Mouse (Mus musculus) intestine, postnatal 0 days (tissue): Measurements from ENCODE around the gene Prrt1. TPM values are rescaled to one million over a fixed set of nuclear protein-coding genes. Genes with fewer than 3 reads are reported as not detected.

ENCODE experiments used
- ATAC-seq: fragments of 200-750 bp; cut with Nextera tagmentation; 2 replicates; pipeline ENCODE4 v1.8.0; 2017; ENCODE audit warnings: mild to moderate bottlenecking, moderate TSS enrichment, moderate library complexity
- H3K27ac ChIP-seq: fragments of 300-500 bp; sonication (generic); 2 replicates; pipeline ENCODE4 v1.5.1; 2014; ENCODE audit warnings: mild to moderate bottlenecking, low read depth, low read length, moderate library complexity
- H3K27me3 ChIP-seq: fragments of 300-500 bp; sonication (generic); replicated peaks from 2 replicates; pipeline ENCODE4 v1.6.1; 2014; ENCODE audit warnings: low read length, mixed read lengths; ENCODE audit not compliant: control insufficient read depth, insufficient read depth
- H3K36me3 ChIP-seq: fragments of 300-500 bp; sonication (generic); 2 replicates; pipeline ENCODE4 v1.6.1; 2014; ENCODE audit warnings: mild to moderate bottlenecking, moderate library complexity; ENCODE audit not compliant: control insufficient read depth, insufficient read depth
- H3K4me1 ChIP-seq: fragments of 300-500 bp; sonication (generic); replicated peaks from 2 replicates; pipeline ENCODE4 v1.6.1; 2014; ENCODE audit warnings: antibody characterized with exemption, low read length, mixed read lengths; ENCODE audit not compliant: control insufficient read depth, insufficient read depth
- H3K4me2 ChIP-seq: fragments of 300-500 bp; sonication (generic); replicated peaks from 2 replicates; pipeline ENCODE4 v1.6.1; 2014; ENCODE audit warnings: low read depth, mild to moderate bottlenecking, moderate library complexity
- H3K4me3 ChIP-seq: fragments of 300-500 bp; sonication (generic); 2 replicates; pipeline ENCODE4 v1.5.1; 2014; ENCODE audit warnings: low read depth, low read length
- H3K9ac ChIP-seq: fragments of 300-500 bp; sonication (generic); 2 replicates; pipeline ENCODE4 v1.6.1; 2014; ENCODE audit warnings: mild to moderate bottlenecking, low read depth, low read length
- H3K9me3 ChIP-seq: fragments of 300-500 bp; sonication (generic); 2 replicates; pipeline ENCODE4 v1.6.1; 2016; ENCODE audit warnings: mixed run types; ENCODE audit not compliant: control insufficient read depth
- CTCF ChIP-seq: sonication (generic); IDR thresholded peaks from 2 replicates; pipeline ENCODE4 v1.5.1; 2016; ENCODE audit warnings: low read depth, mild to moderate bottlenecking, control low read depth, antibody characterized with exemption, moderate library complexity
- WGBS: fragments of 180-500 bp; shearing (Covaris S2); extraction: QIAGEN DNeasy Blood & Tissue Kit; methylation state at CpG from one replicate; pipeline ENCODE4 v1.1.7; 2014; 5-methylcytosine and 5-hydroxymethylcytosine counted together
- polyA plus RNA-seq: library from polyadenylated mRNA; unstranded; fragments of >200 nt; fragmentation: Nextera tagmentation; extraction: Ambion mirVana; gene quantifications from 2 replicates; pipeline ENCODE4 v1.2.1, GENCODE M21; 2015

The Prrt1 gene
- polyA plus RNA-seq, 1 experiment from 2014 or later: 0.47 TPM

DNA sequence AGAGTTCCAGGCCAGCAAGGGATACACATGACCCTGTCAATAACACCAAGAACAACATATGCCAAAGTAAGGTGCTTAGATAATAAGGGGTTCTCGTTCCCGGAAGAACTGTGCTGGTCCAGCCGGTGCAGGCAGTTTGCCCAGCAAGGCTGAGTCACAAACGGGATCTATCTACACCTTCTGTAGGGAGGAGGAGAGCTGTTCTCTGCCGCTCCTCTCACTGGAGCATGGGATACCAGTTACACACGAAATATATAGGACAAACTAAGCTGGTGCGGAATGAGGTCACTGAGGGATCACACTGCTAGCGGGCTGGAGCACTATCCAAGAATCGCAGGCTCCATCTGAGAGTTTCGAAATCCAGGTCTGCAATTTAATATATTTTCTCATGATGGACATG lies 14.6 kb downstream of the Prrt1 start:
- ATAC-seq: no peak
- 0 out of 2 replicates have a peak, but pooled peaks cover 7% of the 10 kb centered on the region for H3K4me1 ChIP-seq
- TF ChIP-seq CTCF: no peak
- no peaks in the 10 kb centered on the region for H3K27me3 ChIP-seq
- H3K4me3 ChIP-seq: no peak overlapping the region
- no peak overlapping the region for H3K27ac ChIP-seq
- no peak overlapping the region for H3K9ac ChIP-seq
- 77% methylated on average over 10 of the region's 10 CpGs for WGBS
- no peaks in the 10 kb centered on the region; the same call in 1 of the 2 replicates for H3K36me3 ChIP-seq
- H3K9me3 ChIP-seq: no peaks in the 10 kb centered on the region
- no peak overlapping the region for H3K4me2 ChIP-seq

DNA sequence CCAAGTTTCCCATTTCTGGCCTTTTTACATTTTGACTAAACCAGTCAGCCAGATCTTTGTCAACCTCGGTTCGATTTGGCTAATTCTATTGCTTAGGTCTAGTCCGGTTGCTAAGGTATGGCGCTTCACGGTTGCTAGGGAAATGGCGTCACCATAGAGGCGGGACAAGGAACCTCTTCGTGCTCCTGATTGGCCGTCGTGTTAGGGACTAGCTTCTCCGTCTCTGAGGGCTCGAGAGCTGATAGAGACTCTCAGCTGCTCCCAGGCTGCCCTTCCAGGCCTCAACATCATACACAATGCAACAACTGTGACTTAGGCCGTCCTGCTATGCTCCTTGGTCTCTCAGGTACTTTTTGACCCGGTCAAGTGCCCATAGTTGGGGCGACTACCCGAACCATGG lies 15.3 kb downstream of the Prrt1 start, which contains the start of gene Fkbpl:
TSS of gene Fkbpl (plus strand) at position 157 of the 400 bp plus-strand sequence.
- H3K9ac ChIP-seq: peak within 1 kb of the TSS; percentile 57
- no peaks in the 10 kb centered on the region for H3K27me3 ChIP-seq
- H3K36me3 ChIP-seq: no peaks in the 10 kb centered on the region; the same call in 1 of the 2 replicates
- ATAC-seq: peak; percentile 70
- 0 out of 2 replicates have a peak within 1 kb of the TSS, but pooled peaks have one; percentile 41 for H3K27ac ChIP-seq
- no peak for TF ChIP-seq CTCF
- no peaks in the 10 kb centered on the region for H3K9me3 ChIP-seq
- H3K4me1 ChIP-seq: 0 out of 2 replicates have a peak, but pooled peaks cover 7% of the 10 kb centered on the region
- peak within 1 kb of the TSS; percentile 80 for H3K4me2 ChIP-seq
- H3K4me3 ChIP-seq: peak within 1 kb of the TSS; percentile 56
- whole genome bisulfite sequencing: under 1% methylated on average over 16 of the region's 16 CpGs

DNA sequence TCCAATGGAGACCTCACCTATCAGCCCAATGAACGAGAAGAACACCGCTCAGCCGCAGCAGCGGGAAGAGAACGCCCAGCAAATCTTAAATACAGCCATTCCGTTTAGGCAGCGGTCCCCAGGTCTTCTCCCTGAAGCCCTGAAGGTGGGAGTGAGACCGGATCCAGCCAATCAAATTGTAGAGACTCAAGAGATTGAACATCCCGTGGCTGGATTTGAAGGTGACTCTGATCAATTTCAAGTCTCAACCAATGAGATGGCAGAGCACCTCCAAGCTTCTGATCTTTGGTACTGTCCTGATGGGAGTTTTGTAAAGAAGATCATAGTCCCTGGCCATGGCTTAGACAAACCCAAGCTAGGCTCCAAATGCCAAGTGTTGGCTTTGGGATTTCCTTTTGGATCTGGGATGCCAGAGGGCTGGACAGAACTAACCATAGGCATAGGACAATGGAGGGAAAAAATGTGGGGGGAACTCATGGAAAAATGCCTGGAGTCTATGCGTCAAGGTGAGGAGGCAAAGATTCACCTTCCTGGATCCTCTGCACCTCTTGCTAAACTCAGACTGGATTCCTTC lies 16.0 kb downstream of the Prrt1 start:
- Histone ChIP-seq H3K27me3 (no peaks in the 10 kb centered on the region), H3K27ac (no peak overlapping the region), H3K9ac (peak overlapping the region; percentile 57), H3K9me3 (no peaks in the 10 kb centered on the region), H3K4me2 (peak overlapping the region; percentile 80), H3K36me3 (peaks cover 7% of the 10 kb centered on the region), H3K4me1 (0 out of 2 replicates have a peak, but pooled peaks cover 7% of the 10 kb centered on the region), H3K4me3 (peak overlapping the region; percentile 56)
- TF ChIP-seq CTCF: no peak
- no peak for ATAC-seq
- WGBS: 44% methylated on average over 10 of the region's 10 CpGs

DNA sequence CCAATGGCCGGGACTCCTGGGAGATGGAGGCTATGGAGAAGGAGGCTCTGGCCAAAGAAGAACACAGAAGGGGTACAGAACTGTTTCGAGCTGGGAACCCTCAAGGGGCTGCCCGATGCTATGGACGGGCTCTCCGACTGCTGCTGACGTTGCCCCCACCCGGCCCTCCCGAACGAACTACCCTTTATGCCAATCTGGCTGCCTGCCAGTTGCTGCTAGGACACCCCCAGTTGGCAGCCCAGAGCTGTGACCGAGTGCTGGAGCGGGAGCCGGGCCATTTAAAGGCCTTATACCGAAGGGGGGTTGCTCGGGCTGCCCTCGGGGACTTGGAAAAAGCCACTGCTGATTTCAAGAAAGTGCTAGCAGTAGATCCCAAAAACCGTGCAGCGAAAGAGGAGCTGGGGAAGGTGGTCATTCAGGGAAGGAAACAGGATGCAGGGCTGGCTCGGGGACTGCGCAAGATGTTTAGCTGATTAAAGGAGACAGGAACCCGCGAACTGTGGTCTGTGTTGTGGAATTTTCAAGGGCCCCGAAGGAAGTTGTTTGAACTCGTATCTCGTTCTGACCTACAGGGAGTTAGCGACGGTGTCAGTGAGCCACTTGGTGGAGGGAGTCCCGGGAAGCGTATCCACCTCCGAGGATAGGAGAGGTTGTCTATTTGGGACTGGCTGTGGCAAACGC lies 16.6 kb downstream of the Prrt1 start:
- 85% methylated on average over 30 of the region's 30 CpGs for WGBS

DNA sequence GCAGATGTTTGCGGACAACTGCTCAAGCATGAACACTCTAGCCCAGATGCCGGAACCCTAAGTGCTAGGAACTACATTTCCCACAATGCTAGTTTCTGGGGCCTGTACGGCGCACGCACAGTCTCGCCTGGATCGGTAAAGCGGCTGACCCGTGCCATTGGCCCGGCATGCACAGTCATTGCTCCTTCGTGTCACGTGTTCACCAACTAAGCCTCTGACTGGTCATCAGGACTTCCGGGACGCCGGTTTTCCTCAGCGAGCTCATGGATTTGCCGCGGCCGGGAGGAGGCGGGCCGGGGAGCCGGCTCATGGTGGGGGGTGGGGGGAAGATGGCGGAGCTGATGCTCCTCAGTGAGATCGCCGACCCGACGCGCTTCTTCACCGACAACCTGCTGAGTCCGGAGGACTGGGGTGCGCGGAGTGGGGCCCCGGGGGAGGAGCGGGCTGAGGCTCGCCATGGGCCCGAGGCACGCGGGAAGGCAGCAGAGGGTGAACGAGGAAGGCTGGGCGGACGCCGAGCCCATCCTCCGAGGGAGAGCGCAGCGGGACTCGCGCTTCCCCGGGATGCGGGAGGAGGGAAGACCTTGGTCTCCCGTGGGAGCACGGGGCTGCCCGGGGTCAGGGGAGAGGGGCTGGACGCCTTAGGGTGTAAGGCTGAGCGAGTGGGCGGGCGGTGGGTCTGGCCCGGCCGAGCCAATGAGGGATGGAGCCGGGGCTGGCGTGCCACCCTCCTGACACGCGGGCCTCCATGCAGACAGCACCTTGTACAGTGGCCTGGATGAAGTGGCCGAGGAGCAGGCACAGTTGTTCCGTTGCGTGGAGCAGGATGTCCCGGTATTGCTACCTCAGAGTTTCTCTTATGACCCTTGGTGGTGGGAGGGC lies 17.8 kb downstream of the Prrt1 start, which contains the start of gene Atf6b:
TSS of gene Atf6b (plus strand) at position 241 of the 882 bp plus-strand sequence.
- WGBS: under 1% methylated on average over 65 of the region's 66 CpGs
- H3K4me1 ChIP-seq: 0 out of 2 replicates have a peak, but pooled peaks cover 4% of the 10 kb centered on the region
- peaks cover 16% of the 10 kb centered on the region for H3K36me3 ChIP-seq
- TF ChIP-seq CTCF: no peak
- H3K9ac ChIP-seq: peak within 1 kb of the TSS; percentile 81
- H3K27ac ChIP-seq: peak within 1 kb of the TSS; percentile 47; the same call in 1 of the 2 replicates
- peak within 1 kb of the TSS; percentile 97 for H3K4me3 ChIP-seq
- no peaks in the 10 kb centered on the region for H3K9me3 ChIP-seq
- ATAC-seq: peak; percentile 97
- peak within 1 kb of the TSS; percentile 92 for H3K4me2 ChIP-seq
- H3K27me3 ChIP-seq: no peaks in the 10 kb centered on the region

More for the DNA sequence above, 16.6 kb downstream of the Prrt1 start:
- TF ChIP-seq CTCF: no peak
- no peak overlapping the region for H3K9ac ChIP-seq
- H3K27ac ChIP-seq: no peak overlapping the region
- H3K9me3 ChIP-seq: no peaks in the 10 kb centered on the region
- peak overlapping the region; percentile 48; the same call in 1 of the 2 replicates for H3K4me2 ChIP-seq
- no peak overlapping the region for H3K4me3 ChIP-seq
- H3K36me3 ChIP-seq: peaks cover 9% of the 10 kb centered on the region
- H3K4me1 ChIP-seq: 0 out of 2 replicates have a peak, but pooled peaks cover 7% of the 10 kb centered on the region
- H3K27me3 ChIP-seq: no peaks in the 10 kb centered on the region
- no peak for ATAC-seq
